Mouse (Mus musculus) frontal cortex, adult (tissue): ENCODE data around the gene Harbi1.
"Not testable (repeated sequence)": the region's sequence is repeated elsewhere in the genome, so short reads cannot be mapped to it uniquely, and the experiment has no call there.

Source experiments
- ATAC-seq: cut with Nextera tagmentation; 2 replicates; pipeline ENCODE4 v1.9.2; 2017; ENCODE audit warnings: mild to moderate bottlenecking, moderate library complexity, mixed read lengths; ENCODE audit not compliant: low TSS enrichment

Gene Harbi1

DNA sequence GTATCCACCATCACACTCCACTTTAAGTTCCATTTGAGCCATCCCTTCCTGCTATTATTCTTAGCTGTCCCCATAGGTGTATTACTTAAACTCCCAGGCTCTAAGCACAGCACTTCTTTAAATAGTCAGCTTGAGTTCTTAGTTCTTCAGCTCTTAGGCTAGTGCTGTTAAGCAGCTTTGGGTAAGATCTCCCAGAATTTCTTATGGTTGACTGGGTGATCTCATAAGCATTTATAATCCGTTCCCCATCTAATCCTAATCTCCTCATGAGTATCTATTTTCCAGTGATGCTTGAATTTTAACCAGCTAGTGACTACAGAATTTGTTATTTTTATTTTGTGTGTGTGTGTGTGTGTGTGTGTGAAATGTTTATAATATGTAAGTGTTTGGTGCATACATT is 4.3 kb downstream of the Harbi1 start:
- no peak for ATAC-seq

DNA sequence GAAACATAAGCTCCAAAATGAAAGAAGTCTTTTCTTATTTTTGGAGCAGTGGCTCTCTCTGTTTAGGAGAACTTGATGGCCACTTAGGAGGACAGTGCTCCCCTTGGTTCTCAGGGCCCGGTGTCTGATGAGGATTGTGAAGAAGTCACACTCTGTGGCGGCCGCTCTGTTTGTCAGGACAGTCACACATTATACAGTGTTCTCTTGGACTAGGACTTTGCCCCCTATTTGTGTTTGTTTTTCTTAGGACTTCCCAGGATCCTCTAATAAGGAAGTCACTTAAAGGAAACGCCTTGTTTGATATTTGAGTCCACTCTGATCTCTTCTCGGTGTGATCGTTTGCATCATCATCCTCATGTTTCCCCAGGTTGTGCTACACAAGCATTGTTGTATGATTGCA is 7.6 kb downstream of the Harbi1 start:
- no peak for ATAC-seq

DNA sequence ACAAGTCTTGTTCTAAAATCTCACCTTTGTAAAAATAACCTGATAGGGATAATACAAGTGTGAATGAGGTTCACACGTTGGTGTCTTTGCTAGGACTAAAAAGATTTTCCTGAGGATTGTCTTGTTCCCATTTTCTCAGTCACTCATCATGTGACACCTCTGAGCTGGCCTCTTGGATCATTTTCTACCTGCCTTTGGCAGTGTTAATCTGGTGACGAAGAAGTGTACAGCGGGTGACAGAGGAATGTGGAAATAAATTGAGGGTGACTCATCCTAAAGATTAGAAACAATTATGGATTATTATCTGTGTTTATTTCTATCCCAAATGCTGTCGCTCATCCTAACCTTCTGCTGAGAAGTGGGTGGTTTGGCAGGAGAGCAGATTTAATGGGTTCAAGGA is 12.7 kb downstream of the Harbi1 start:
- ATAC-seq, result no peak

DNA sequence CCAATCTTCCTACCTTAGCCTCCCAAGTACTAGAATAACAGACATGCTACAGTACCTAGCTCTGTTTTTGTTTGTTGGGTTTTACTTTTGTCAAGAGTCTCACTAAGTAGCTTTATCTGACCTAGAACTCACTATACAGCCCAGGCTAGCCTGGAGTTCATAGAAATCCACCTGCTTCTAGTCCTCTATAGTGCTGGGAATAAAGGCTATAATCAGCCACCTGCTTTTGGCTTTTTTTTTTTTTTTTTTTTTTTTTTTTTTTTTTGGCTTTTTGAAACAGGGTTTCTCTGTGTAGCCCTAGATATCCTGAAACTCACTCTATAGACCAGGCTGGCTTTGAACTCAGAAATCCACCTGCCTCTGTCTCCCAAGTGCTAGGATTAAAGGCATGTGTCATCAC is 13.3 kb downstream of the Harbi1 start:
- no peak for ATAC-seq

DNA sequence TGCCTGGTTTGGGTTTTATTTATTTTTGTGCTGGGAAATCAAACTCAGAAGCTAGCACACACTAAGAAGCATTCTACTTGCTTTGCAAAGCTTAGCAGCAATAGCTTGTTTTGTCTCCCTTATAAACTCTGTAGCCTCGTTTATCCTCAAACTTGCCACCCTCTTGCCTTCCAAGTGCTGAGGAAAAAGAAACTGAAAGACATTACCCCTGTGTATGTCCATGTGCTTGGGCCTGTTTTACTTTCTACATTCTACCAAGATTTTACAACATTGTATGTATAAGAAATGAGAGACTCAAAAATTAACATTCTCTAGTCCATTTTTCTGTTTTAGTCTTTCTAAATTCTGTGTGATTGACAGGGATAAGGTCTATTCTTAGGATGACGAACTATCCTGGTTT is 14.1 kb downstream of the Harbi1 start:
- no peak for ATAC-seq

DNA sequence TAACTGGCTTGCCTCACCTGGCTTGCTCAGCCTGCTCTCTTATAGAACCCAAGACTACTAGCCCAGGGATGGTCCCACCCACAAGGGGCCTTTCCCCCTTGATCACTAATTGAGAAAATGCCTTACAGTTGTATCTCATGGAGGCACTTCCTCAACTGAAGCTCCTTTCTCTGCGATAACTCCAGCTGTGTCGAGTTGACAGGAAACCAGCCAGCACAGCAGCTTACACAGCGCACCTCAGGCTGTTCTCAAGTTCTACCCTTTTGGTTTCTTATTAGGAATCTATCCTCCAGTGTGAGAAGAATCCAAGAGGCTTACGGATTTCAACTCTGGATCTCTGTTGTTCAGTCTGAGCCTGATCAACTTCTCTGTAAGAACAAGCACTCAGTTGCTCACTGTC is 14.8 kb downstream of the Harbi1 start:
- ATAC-seq, result not testable (repeated sequence)

DNA sequence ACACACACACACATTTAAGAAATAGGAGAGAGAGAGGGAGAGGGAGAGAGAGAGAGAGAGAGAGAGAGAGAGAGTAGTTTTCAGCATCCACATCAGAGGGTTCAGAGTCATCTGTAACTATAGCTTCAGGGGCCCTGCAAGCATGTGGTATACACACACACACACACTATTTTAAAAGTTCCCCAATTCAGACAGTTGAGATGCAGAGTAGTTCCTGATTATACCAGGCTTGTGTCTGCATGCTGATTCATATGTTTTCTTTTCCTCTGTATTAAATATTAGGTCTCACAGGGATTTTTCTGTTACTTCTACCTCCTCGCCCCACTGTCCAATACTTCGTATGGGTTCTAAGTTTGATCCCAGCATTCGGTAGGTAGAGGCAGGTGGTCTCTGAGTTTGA is 16.4 kb downstream of the Harbi1 start:
- no peak for ATAC-seq

DNA sequence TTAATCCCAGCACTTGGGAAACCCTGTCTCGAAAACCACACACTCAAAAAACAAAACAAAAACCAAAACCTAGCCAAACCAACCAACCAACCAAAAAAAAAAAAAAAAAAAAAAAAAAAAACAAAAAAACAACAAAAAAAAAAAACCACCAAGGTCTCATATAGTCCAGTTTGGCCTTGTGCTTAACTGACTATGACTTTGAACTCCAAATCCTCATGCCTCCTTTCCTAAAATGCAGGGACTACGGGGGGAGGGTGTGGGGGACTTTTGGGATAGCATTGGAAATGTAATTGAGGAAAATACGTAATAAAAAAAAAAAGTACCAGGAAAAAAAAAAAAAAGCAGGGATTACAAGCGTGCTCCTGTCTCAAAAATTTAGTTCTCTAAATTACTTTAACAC is 18.9 kb downstream of the Harbi1 start:
- no peak for ATAC-seq

DNA sequence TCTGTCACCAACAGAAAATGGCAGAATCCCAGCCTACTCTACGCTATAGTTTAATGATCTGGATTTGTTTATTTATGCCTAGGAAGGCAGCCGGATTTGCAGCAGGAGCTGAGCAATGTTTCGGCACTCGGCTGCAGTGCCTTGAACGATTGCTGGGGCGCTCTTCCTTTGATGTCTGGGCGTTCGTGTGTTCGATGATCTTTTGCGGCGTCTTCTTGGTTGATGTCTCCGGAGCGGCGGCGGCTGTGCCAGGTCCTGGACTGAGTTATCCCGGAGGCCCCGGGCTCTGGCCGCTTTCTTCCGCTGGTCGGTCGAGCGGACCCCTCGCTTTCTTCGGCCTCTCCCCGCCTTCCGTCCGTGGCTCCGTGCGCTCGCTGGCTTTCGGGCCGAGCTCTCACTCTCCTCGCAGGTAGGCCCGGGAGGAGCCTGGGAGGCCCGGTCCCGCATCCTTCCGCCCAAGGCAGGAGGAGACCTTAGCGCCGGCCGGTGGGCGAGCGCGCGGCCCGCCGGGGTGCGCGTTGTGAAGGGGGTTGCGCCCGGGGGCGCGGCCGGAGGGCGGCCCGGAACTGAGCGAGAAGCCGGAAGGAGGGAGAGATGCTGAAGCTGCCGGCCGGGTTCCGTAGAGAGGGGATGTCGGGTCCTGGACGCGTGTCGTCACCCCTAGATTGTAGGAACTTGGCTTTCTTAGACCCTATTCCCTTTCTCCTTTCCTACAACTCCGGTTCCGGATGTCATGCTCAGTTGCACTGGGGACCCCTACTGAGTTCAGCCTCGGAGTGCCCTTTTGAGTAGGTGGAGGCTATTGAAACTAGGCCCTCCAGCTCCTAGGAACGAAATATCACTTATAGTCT is 19.5 kb downstream of the Harbi1 start, which contains the start of gene Ambra1:
Ambra1 (plus strand) TSS at position 164 of the 851 bp plus-strand sequence.
- ATAC-seq, result peak; percentile 97

DNA sequence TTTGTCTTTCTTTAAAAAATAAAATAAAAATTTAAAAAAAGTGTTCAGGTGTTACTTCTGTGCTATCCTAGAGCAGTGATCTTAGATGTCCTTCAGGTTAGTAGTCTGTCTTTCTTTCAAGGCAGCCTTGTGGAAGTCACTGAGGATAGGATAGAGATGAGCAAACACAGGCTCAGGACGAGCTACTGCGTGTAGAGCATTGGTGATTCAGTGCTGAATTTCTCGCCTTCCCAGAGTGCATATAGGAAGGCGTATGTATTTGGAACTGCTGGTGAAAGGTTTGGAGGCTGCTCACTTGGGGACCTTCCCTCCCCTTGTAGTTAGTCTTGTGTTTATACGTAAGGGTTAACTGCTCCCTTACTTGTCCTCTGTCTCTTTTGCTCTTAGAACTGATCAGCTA is 24.6 kb downstream of the Harbi1 start:
- ATAC-seq, result peak; percentile 51; the same call in 1 of the 2 replicates

DNA sequence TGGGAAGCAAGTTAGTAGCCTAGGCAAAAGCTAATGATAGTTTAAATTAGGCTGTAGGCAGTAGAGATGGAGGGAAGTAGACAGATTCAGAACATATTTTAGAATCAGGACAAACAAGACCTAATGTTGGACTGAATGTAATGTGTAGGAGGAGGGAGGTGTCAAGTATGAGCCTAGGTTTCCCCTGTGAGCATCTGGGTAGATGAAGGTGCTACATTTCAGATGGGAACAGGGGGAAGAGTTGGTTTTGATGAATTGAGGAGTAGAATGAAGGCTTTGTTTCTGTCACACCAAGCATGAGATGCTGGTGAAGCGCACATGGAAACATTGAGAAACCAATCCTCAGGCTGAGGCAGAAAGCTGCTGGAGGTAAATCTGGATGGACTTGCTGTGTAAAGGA is 28.9 kb downstream of the Harbi1 start:
- ATAC-seq, result peak; percentile 68

DNA sequence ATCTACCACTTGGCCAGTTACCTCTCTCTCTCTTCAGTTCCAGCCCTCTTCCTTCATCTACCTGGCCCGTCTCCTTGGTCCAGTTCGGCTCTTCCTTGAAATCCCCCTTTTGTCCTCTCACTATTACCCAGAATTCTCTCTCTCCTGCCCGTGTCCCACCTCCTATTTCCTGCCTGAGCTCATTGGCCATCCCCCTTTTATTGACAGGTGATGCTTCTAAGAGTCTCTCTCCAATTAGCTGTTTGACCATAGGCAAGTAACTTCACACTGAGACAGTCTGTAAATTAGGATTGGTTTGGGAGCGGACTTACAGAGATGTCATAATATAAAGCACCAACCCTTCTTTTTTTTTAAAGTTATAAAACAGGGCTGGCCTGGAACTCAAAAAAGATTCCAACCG is 34.0 kb downstream of the Harbi1 start:
- no peak for ATAC-seq

DNA sequence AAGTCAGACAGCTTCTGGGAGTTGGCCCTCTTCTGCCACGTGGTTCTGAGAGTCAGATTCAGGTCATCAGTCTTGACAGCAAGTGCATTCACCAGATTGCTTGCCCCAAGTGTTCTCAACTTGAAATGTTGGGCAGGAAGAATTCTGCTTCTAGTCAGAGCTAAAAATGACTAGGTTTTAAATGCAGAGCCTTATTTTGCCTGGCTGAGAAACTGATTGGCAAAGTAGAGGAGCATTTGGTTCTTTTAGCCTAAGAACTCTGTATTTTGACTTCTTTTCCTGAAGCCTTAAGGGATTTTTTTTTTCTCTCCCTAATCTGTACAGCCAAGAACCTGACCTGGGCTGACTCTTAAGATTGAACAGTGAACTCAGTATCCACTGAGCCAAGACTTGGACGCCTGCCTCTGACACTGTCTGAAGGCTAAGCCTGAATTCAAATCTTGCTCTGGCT is 39.2 kb downstream of the Harbi1 start:
- ATAC-seq, result peak; percentile 82
